Mouse (Mus musculus) small intestine, adult 2 months (tissue): Measurements from ENCODE around the gene Msi1. TPM values are rescaled to one million over a fixed set of nuclear protein-coding genes. Genes with fewer than 3 reads are reported as not detected.
A peak's percentile ranks its signal among the peaks of the same experiment; 100 is the strongest.

ENCODE experiments used
- H3K27ac ChIP-seq: fragments of 200-500 bp; 2 replicates; pipeline ENCODE4 v1.5.1; 2012; ENCODE audit warnings: low read depth, low read length, control low read depth, inconsistent platforms; ENCODE audit not compliant: insufficient read depth
- H3K27me3 ChIP-seq: fragments of 200-500 bp; 2 replicates; pipeline ENCODE4 v1.6.1; 2012; ENCODE audit warnings: mild to moderate bottlenecking, moderate library complexity, low read length, inconsistent platforms; ENCODE audit not compliant: control insufficient read depth, insufficient read depth
- H3K36me3 ChIP-seq: fragments of 200-500 bp; 2 replicates; pipeline ENCODE4 v1.6.1; 2012; ENCODE audit warnings: mild to moderate bottlenecking, low read length, control low read depth, inconsistent platforms; ENCODE audit not compliant: control insufficient read depth, insufficient read depth
- H3K4me1 ChIP-seq: fragments of 200-500 bp; 2 replicates; pipeline ENCODE4 v1.6.1; 2012; ENCODE audit warnings: low read length, inconsistent platforms, mixed read lengths; ENCODE audit not compliant: control insufficient read depth, insufficient read depth, insufficient read length
- H3K4me3 ChIP-seq: fragments of 200-500 bp; 2 replicates; pipeline ENCODE4 v1.5.1; 2012; ENCODE audit warnings: low read depth, mild to moderate bottlenecking, control low read depth, inconsistent platforms, low read length, moderate library complexity
- CTCF ChIP-seq: fragments of 200-500 bp; IDR thresholded peaks from 2 replicates; pipeline ENCODE4 v1.5.1; 2012; ENCODE audit warnings: low read depth, mild to moderate bottlenecking, control low read depth, inconsistent platforms, low read length, moderate library complexity, mixed read lengths; ENCODE audit not compliant: insufficient replicate concordance, insufficient read length; ENCODE audit errors: extremely low read depth
- POLR2A ChIP-seq: fragments of 200-500 bp; IDR thresholded peaks from 2 replicates; pipeline ENCODE4 v1.6.1; 2012; ENCODE audit warnings: low read depth, mild to moderate bottlenecking, control low read depth, inconsistent platforms, low read length, moderate library complexity
- WGBS: fragments of 180-500 bp; shearing (Covaris S2); methylation state at CpG from one replicate; pipeline ENCODE4 v1.1.7; 2018; 5-methylcytosine and 5-hydroxymethylcytosine counted together
- polyA plus RNA-seq: library from polyadenylated mRNA; depleted of rRNA; stranded (reverse); fragments of >200 nt; gene quantifications from 2 replicates; pipeline ENCODE4 v1.2.3, GENCODE M21; 2012

The Msi1 gene
- polyA plus RNA-seq, 1 experiment, result 9.0 TPM

GRCm38 (mm10) chr5:115470766-115471531 is 41.5 kb downstream of the Msi1 start:
- no peaks in the 10 kb centered on the region for H3K36me3 ChIP-seq
- H3K27me3 ChIP-seq, result no peaks in the 10 kb centered on the region; the same call in 1 of the 2 replicates
- H3K4me3 ChIP-seq, result no peak overlapping the region
- TF ChIP-seq CTCF (peak; percentile 61; the same call in 1 of the 2 replicates), POLR2A (no peak)
- H3K4me1 ChIP-seq, result peaks cover 3% of the 10 kb centered on the region; the same call in 1 of the 2 replicates
- WGBS, result 31% methylated on average over 20 of the region's 20 CpGs
- no peak overlapping the region for H3K27ac ChIP-seq

GRCm38 (mm10) chr5:115473191-115473590 is 43.8 kb downstream of the Msi1 start:
- no peak for TF ChIP-seq POLR2A
- TF ChIP-seq CTCF, result peak; percentile 16; the same call in 1 of the 2 replicates
- WGBS, result 62% methylated on average over 10 of the region's 10 CpGs

DNA sequence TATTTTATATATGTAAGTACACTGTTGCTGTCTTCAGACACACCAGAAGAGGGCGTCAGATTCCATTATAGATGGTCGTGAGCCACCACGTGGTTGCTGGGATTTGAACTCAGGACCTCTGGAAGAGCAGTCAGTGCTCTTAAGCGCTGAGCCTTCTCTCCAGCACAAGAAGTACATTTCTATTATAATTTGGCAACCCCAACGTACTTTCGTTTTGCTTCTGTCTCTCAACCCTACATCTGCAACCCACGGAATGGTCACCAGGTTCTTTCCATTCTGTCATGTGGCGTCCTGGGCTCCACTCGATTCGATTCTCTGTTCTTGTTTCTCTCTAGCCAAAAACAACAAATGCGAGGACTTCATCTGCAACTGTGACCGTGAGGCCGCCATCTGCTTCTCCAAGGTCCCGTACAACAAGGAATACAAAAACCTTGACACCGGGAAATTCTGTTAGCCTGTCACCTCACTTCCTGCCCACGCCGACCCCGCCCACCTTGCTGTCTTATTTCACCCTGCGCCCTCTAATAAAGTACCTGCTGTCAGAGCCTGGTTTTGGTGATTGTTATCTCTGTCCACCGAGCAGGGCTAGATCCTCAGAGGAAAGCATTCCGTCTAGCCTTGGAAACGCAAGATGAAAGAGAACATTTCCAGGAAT is 44.9 kb downstream of the Msi1 start:
- TF ChIP-seq CTCF (no peak), POLR2A (no peak)
- 50% methylated on average over 22 of the region's 22 CpGs for WGBS
- H3K4me3 ChIP-seq, result peak overlapping the region; percentile 37

More at GRCm38 (mm10) chr5:115473191-115473590, 43.8 kb downstream of the Msi1 start:
- H3K4me1 ChIP-seq, result peaks cover 3% of the 10 kb centered on the region; the same call in 1 of the 2 replicates
- no peak overlapping the region for H3K4me3 ChIP-seq
- no peaks in the 10 kb centered on the region; the same call in 1 of the 2 replicates for H3K27me3 ChIP-seq
- no peak overlapping the region for H3K27ac ChIP-seq
- H3K36me3 ChIP-seq, result peaks cover 2% of the 10 kb centered on the region; the same call in 1 of the 2 replicates

GRCm38 (mm10) chr5:115475337-115476106 is 46.1 kb downstream of the Msi1 start:
- TF ChIP-seq POLR2A, result no peak
- no peak for TF ChIP-seq CTCF
- Histone ChIP-seq H3K4me3 (peak overlapping the region; percentile 55), H3K27ac (no peak overlapping the region), H3K27me3 (no peaks in the 10 kb centered on the region; the same call in 1 of the 2 replicates), H3K36me3 (peaks cover 9% of the 10 kb centered on the region), H3K4me1 (peaks cover 3% of the 10 kb centered on the region)
- 24% methylated on average over 22 of the region's 22 CpGs for WGBS

More for the DNA sequence above, 44.9 kb downstream of the Msi1 start:
- Histone ChIP-seq H3K4me1 (peaks cover 3% of the 10 kb centered on the region; the same call in 1 of the 2 replicates), H3K27me3 (no peaks in the 10 kb centered on the region; the same call in 1 of the 2 replicates), H3K36me3 (peaks cover 2% of the 10 kb centered on the region), H3K27ac (no peak overlapping the region)

GRCm38 (mm10) chr5:115476107-115476727 is 46.8 kb downstream of the Msi1 start:
- WGBS, result 47% methylated on average over 12 of the region's 12 CpGs
- Histone ChIP-seq H3K36me3 (peaks cover 9% of the 10 kb centered on the region), H3K4me3 (peak overlapping the region; percentile 55), H3K27me3 (no peaks in the 10 kb centered on the region), H3K27ac (no peak overlapping the region), H3K4me1 (peaks cover 3% of the 10 kb centered on the region)
- TF ChIP-seq POLR2A (no peak), CTCF (no peak)

- no peak for TF ChIP-seq POLR2A
- TF ChIP-seq CTCF, result no peak
- Histone ChIP-seq H3K27ac (no peak overlapping the region), H3K27me3 (no peaks in the 10 kb centered on the region), H3K36me3 (peaks cover 9% of the 10 kb centered on the region), H3K4me1 (peaks cover 2% of the 10 kb centered on the region), H3K4me3 (no peak overlapping the region)
- whole genome bisulfite sequencing, result 87% methylated on average over 15 of the region's 15 CpGs
These were observed 50.2 kb downstream of the Msi1 start for GRCm38 (mm10) chr5:115479561-115479960.
